Mouse (Mus musculus) cerebellum, postnatal 4 days (tissue): ENCODE measurements around the gene Cldn24.

Source experiments
- DNase-seq, 2 experiments: peaks; one replicate each; pipeline ENCODE4 v3.0.0; 2022; ENCODE audit warnings: low spot score in 2 of 2, mixed read lengths in 1 of 2

The Cldn24 gene

GRCm38 (mm10) chr8:47826911-47827310 is 5.0 kb downstream of the Cldn24 start:
- no peak for DNase-seq

GRCm38 (mm10) chr8:47832616-47833015 is 10.7 kb downstream of the Cldn24 start:
- DNase-seq: no peak

GRCm38 (mm10) chr8:47833944-47834343 is 12.0 kb downstream of the Cldn24 start:
- no peak for DNase-seq

GRCm38 (mm10) chr8:47843063-47843462 is 21.1 kb downstream of the Cldn24 start:
- no peak for DNase-seq

- DNase-seq: no peak
These were observed 21.7 kb downstream of the Cldn24 start for GRCm38 (mm10) chr8:47843651-47844050.

GRCm38 (mm10) chr8:47845956-47846355 is 24.0 kb downstream of the Cldn24 start:
- no peak for DNase-seq

GRCm38 (mm10) chr8:47847161-47847560 is 25.2 kb downstream of the Cldn24 start:
- no peak for DNase-seq

- DNase-seq: no peak
These were observed 26.0 kb downstream of the Cldn24 start for GRCm38 (mm10) chr8:47847931-47848330.

- DNase-seq: no peak
These were observed 27.9 kb downstream of the Cldn24 start for GRCm38 (mm10) chr8:47849842-47850241.

- DNase-seq: no peak
These were observed 30.0 kb downstream of the Cldn24 start for GRCm38 (mm10) chr8:47851824-47852502.

GRCm38 (mm10) chr8:47852737-47853136 is 30.8 kb downstream of the Cldn24 start:
- no peak for DNase-seq

- no peak for DNase-seq
These were observed 31.4 kb downstream of the Cldn24 start for GRCm38 (mm10) chr8:47853356-47853755.

- DNase-seq: no peak
These were observed 37.3 kb downstream of the Cldn24 start for GRCm38 (mm10) chr8:47859259-47859658.

- no peak for DNase-seq
These were observed 44.6 kb downstream of the Cldn24 start for GRCm38 (mm10) chr8:47866568-47866967.

- DNase-seq: peak; percentile 91 to 92
These were observed 45.1 kb downstream of the Cldn24 start for GRCm38 (mm10) chr8:47867067-47867466.
